Mouse (Mus musculus): ENCODE data around the gene Bclaf1. TPM values are rescaled to one million over a fixed set of nuclear protein-coding genes. Genes with fewer than 3 reads are reported as not detected.

Gene Bclaf1
- total RNA-seq (2021) = 10 to 100 TPM; 59.5 to 64.9 TPM

DNA sequence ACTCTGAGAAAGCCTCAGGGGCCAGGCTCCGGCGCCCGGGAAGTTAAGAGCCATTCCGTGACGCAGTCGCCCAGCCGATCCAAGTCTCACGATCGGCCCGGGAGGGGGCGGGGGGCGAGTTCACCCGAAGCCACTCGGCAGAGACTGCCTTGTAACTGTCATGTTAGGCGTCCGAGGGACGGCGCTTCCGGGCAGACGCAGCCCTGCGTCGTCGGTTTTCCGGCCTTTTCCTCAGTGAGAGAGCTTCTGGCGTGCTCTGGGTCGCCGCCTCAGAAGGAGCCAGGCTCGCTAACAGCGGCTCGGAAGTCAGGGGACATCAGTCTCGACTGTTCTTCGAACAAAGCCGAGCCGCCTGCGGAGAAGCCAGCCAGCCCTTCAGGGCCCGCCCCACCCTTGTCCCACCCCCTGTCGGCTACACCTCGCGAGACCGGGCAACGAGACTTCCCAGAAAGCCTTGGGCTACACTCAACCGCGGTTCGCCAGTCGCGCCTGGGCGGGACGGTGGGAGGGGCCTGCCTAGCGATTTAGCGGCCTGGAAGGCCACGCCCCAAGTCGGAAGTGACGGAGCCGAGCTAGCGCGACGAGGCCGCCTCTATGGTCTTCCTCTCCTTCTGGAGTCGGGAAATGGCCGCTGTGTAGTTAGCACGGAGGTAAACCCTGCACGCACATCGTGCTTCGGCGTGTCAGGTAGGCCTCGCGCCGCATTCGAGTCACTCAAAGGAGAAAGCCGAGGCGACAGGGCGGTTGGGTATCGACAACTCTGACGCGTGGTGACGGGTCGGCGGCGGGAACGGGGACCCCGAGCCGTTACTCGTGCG, at the start of gene Bclaf1:
Bclaf1 (plus strand) TSS at position 552 of the 818 bp plus-strand sequence.
- intact Hi-C loops (cut with DNase I) = loop anchor here (2.0 to 10.0 kb wide), 5 partner anchors 21 to 983 kb away; partner anchors contain the start of genes Ahi1, Hbs1l, Ifngr1 and Mtfr2
- peak; percentile 99 for DNase-seq

DNA sequence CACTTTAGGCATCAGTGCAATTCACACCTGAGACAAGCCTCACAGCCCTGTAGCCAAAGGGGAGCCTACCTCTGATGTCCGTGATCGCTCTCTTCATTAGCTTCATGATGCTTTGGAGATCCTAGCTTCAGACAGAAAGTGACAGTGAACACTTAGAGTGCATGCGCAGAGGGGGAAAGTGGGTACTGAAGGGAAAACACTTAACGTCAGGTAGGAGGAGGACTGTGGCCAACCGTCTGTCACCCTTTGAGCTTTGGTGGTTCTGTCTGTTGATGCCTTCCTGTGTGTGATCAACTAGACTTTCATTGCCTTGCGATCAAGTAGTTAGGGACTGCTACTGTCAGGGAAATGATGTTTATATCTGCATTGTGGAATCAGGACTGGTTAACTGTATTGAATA, 49.4 kb upstream of the Bclaf1 start:
- intact Hi-C loops (cut with DNase I) = no loop called here
- DNase-seq = no peak

DNA sequence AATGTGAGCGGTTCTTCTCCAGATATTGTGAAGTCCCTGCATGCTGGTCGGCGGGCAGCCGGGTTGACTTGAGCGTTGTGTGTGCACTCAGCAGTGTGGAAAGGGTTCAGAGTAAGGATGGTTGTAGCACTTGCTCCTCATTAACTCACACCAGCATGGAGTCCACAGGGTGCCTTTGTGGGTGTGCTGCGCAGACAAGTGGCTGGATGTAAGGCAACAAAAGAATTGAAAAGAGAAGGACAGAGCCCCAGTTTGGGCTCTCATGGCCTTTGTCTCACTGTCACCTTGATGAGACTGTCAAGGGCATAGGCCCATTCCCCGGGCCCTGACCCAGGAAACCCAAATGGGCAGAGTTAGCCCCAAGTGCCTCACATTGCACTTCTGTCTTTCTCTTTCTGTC, 47.8 kb upstream of the Bclaf1 start:
- no peak for DNase-seq
- intact Hi-C loops (cut with DNase I) = no loop called here

DNA sequence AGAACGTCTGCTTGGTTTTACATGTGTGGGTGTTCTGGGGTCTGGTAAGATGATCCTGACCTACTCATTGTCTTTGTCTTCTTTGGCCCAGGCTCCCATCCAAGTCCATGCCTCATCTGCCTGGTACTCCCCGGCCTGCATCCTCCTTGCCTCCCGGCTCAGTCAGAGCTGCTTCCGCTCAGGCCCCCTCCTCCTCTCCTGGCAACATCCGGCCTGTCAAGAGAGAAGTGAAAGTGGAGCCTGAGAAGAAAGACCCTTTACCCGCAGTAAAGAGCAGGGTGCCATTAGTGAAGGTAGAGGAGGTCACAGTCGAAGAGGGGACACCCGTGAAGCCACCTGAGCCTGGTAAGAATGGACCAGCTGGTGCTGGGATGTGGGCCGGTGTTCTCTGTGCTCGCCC, 45.2 kb upstream of the Bclaf1 start:
- intact Hi-C loops (cut with DNase I) = no loop called here
- DNase-seq = no peak

DNA sequence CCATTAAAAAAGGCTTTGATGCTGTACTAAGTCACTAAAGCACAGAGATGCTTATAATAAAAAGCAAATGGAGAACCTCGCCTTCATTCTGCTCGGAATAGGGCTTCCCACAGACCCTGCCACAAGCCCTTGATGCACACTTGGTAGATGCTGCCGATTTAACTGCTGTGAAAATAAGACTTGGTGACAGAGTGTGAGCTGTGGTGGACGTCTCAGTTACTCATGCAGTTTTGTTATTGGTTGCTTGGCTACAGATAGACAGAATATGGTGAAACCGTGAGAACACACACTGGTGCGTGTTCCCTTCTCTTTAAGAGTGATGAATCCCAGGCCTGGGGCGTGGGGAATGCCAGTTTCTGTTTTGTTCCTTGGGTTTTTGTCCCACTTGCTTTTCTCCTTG, 43.3 kb upstream of the Bclaf1 start:
- intact Hi-C loops (cut with DNase I) = no loop called here

DNA sequence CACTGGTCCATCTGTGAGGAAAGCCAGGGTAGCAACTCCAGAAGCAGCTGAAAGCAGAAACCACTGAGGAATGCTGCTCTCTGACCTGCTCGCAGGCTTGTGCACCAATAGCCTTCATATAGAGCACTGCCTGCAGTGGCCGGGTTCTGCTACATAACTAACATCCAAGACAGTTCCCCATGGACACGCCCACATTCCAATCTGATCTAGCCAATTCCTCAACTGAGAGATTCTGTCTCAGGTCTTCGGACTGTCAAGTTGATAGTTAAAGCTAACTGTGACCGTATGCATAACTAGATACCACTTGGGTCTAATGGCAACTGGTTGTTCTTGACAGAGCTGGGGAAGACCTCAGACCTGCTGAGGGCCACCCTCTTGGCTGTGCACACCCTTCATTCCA, 39.9 kb upstream of the Bclaf1 start:
- intact Hi-C loops (cut with DNase I) = no loop called here
- DNase-seq = no peak

More for the DNA sequence above, 43.3 kb upstream of the Bclaf1 start:
- DNase-seq = no peak

DNA sequence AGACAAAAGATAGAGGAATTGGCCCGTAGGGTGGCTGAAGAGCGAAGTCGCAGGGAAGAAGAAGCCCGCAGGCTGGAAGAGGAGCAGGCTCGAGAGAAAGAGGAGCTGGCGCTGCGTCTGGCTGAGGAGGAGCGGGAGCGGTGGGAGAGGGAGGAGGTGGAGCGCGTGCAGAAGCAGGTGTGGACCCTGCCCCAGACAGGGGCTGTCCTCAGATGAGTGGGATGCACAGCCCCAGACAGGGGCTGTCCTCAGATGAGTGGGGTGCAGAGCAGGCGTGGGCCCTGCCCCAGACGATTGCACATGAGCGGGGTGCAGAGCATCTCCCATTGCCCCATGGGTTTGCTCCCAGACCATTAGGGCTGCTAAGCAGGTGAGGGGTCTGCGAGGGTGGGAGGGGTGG, 39.0 kb upstream of the Bclaf1 start:
- DNase-seq = no peak
- intact Hi-C loops (cut with DNase I) = no loop called here

DNA sequence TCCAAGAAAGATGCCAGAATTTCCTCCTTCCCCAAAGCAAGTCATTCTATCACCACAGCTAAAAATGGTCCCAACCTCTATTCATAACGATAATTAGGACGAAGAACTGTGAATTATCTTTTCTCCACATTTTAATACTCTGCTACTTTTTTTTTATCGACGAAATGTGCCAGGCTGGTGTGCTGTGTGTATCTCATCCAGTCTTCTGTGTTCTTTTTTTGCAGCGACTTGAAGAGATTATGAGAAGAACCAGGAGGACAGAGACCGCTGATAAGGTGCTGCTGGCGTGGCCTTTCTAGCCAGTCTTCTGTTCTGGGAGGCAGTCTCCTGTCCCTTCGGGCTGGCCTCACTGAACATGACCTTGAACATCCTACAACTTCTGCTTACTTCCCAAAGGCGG, 38.2 kb upstream of the Bclaf1 start:
- intact Hi-C loops (cut with DNase I) = no loop called here

DNA sequence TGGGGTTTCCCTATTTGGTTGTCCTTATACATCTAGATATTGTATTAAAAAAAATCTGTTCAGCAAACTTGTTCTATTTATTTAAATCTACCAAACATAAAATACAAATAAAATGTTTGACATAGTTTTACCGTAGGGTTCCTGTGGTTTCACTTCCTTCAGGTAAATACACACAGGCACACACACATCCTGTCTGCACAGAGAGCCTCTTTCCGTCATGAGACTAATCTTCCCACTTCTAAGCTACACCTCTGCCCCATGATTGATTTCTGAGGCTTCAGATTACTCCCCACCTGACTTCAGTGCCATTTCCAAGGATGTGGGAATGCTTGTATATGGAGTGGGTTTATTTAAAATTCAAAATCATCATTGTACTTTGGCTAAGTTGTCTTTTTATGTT, 30.8 kb upstream of the Bclaf1 start:
- intact Hi-C loops (cut with DNase I) = no loop called here
- no peak for DNase-seq

More for the DNA sequence above, 38.2 kb upstream of the Bclaf1 start:
- DNase-seq = no peak

DNA sequence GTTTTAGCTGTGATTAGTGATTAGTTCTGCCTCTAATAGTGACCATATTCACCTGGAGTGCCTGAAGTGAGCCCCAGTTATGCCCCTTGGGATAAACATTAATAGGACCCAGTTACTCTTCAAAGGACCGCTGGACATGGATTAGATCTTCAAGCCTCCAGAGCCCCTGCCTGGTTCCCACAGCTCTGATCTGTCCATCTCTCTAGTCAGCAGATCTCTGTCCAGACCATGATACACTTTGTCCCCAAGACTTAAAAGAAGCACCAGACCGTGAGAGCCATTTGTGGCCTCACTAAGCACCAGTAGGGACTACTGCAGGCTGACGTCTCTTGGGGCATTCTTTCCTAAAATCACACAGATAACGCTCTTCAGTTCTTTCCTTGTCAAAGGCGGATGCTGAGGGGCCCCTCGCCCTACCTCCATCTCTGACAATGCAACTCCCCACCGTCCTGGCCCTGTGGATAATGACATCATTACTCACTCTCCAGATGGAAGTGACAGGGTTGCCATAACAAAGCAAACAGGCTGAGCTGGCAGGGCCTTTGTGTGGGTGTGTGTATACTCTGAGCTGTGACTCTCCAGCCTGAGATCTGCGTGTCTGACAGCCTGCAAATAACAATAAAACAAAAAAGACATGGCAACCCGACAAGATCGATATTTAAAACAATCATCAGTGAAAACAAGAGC, 26.8 kb upstream of the Bclaf1 start:
- DNase-seq = peak; percentile 17 to 34

DNA sequence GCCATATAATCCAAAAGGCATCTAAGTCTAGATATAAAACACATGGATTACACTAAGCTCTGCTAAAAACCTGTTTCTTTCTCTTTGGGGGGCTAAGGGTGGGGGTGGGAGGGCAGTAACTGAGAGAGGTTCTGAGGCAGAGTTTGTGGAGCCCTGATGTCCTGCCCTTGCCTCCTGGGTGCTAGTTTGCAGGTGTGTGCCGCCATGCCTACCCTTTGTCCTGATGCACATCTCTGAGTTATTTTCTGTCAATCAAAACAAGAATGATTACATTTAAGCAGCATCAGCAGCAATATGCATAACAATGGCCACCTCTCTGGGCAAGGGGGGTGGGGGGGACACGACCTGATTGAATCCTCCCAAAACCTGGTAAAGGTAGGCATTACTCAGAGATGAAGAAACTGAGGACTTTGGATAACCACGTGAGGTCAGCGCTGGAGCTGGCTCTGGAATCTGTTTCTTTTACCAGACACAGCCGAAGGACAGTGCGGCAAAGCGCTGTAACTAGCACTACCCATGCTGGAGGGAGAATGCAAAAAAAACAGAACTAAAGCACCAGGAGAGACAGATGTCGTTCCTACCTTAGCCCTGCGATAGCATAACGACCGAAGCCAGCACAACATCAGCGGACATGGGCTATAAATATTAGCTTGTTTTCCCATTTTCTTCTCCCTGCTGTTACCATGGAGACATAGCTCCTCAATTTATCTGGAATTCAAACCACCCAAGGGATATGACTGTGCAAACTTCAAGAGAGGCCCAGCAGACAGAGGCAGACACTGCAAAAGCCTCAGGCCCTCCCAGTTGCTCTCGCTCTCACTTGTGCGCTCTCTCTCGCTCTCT, 26.1 kb upstream of the Bclaf1 start:
- intact Hi-C loops (cut with DNase I) = no loop called here
- DNase-seq = peak in 1 of 2 experiments; percentile 21

More for the DNA sequence above, 26.8 kb upstream of the Bclaf1 start:
- intact Hi-C loops (cut with DNase I) = no loop called here

DNA sequence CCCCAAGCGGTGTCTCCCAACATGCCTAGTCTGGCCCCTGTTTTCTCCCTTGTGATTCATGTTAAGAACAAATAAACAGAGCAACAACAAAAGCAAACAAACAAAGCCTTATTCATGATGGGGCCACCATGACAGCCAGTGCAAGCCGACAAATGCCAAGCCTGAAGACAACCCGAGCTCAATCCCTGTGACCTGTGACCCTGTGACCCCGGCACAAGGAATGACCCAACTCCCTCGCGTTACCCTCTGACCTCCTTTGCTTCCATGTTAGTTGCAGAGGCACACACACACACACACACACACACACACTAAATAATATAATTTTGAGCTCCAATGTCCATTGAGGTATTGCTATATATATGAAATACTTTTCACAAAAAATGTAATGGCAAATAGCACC, 24.9 kb upstream of the Bclaf1 start:
- no peak for DNase-seq
- intact Hi-C loops (cut with DNase I) = no loop called here

DNA sequence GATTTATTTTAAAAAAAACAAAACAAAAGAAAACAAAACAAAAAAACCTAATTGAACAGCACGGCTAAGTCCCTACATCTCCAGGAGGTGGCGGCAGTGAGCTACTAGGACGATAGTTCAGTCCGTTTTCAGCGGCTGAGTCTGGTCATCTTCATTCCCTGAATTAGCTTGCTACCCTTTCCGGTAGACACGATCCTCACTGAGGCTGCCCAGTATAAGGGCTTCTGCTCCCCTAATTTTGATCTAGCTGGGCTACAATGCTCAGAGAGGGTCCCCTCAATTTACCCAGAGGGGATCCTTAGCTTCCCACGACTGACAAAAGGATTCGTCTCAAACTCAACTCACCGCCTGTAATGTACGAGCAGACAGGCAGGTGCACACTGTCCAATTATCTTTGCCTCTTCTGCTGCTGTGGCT, 21.8 kb upstream of the Bclaf1 start:
- peak; percentile 82 to 86 for DNase-seq
- intact Hi-C loops (cut with DNase I) = loop anchor here (2.0 to 5.0 kb wide), 3 partner anchors 22 to 657 kb away; partner anchors contain the start of gene Bclaf1

DNA sequence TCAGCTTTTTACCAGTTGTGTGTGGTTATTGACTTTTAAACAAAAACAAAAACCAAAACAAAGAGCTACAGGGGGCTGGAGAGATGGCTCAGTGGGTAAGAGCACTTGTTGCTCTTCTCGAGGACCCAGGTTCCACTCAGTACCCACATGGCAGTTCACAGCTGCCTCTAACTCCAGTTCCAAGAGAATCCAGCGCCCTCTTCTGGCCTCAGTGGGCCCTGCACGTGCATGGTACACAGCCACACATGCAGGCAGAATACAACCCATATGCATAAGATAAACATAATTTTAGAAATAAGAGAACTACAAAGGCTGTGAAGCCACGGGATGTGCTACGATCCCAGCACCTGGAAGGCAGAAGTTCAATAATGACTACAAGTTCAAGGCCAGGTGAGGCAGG, 16.3 kb upstream of the Bclaf1 start:
- intact Hi-C loops (cut with DNase I) = no loop called here
- no peak for DNase-seq

DNA sequence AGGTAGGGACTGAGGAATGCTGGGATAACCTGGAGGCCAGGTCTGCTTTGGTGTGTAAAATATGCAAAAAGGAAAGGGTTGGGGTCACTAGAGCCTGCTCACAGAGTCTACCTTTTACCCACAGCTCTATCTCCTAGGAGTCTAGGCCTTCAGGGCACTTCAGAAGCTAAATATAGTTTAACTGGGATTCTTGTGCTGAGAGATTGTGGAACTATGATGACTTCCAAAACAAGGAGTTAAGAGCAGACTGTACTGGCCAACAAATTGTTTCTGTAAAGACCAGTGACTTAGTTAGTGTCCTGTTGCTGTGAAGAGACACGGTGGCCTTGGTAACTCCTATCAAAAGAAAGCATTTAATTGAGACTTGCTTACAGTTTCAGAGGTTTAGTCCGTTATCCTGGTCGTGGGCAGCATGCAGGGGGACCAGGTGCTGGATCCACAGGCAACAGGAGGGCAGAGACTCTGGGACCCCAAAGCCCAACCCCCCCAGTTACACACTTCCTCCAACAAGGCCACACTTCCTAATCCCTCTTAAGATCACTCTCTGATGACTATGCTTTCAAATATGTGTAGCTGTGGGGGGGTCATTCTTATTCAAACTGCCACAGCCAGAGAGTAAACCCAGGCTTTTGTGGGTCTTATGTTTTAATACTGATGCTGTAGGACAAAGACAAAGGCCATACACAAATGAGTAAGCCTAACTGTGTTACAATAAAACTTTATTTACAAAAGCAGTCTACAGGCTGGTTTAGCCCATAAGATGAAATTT, 13.9 kb upstream of the Bclaf1 start:
- peak in 1 of 2 experiments; percentile 16 for DNase-seq
- intact Hi-C loops (cut with DNase I) = no loop called here

DNA sequence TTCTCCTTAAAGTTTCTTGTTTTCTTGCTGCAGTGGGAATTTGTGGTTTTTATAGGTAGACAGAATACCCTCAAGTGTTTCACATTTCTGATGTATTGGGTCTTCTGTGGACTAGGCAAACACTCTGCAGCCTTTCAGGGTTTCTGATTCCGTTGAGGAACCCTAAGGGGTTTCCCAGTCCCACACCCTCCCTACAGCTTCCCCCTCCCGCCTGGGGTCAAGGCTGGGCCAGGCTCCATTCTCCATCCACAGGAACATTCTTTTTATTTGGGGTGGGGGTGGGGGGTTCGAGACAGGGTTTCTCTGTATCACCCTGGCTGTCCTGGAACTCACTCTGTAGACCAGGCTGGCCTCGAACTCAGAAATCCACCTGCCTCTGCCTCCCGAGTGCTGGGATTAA, 13.2 kb upstream of the Bclaf1 start:
- DNase-seq = no peak
- intact Hi-C loops (cut with DNase I) = no loop called here

DNA sequence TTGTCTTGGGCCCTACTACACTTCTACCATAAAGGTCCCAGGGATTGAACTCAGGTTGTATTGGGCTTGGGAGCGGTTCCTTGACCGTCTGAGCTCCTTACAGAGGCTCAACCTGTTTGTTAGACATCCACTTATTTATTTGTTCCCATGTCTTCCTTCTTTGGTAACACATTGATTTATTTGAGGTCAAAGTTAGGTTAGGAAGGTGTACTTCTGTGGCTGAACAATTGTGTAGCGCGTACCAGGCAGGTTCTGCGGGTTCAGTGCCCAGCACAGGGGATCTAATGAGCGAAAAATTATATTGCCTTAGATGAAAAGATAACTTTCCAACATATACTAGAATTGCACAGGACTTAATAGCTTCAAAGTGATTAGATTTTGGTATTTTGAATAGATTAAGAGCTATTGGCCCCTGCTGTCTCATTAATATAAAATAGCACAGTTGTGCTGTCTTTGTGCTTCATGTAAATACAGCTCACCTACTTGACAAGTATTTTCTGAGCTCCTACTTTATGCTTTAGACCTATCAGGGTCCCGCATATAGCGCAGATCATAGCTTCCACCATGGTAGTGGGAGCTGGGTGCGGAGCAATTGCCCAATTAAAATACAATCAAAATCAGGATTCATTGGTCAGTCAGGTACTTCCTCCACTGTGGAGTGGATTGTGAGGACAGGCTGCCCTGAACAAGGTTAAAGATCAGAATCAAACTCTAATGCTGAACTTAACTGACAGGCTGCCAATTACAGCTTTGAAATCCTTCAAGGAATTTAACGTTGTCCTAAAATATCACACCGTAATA, 1.1 kb upstream of the Bclaf1 start:
- no peak for DNase-seq
- intact Hi-C loops (cut with DNase I) = loop anchor here (5.0 to 10.0 kb wide), 4 partner anchors 36 to 984 kb away; partner anchors contain the start of genes Ahi1, Hbs1l, Ifngr1 and Mtfr2

DNA sequence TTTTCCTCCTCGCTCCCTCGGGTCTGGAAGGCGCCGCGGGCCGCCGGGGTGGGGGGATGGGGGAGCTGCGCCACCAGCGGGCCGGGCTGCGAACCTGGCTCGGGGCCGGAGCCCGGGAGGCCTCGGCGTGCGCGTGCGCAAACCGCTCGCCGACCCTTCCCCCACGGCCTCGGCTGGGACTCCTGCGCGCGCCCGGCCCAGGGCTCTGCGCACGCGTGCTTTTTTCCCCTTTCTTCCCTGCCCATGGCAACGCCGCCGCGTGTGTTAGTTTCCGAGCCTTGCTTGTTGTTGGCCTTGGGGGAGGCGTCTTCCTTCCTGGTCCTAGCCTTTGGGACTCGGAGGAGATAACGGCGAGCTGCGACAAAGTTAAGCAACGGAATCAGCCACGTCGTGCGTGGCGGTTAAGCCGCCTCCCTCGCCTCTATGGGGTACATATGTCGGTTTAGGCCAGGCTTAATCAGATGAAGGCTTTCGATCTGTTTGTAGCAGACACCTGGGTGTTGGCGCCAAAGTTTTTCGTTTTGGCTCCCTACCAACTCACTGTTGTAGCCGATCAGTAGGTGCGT, 550 bp downstream of the Bclaf1 start:
- intact Hi-C loops (cut with DNase I) = loop anchor here (2.0 to 10.0 kb wide), 5 partner anchors 22 to 982 kb away; partner anchors contain the start of genes Ahi1, Hbs1l, Ifngr1 and Mtfr2
- peak; percentile 91 to 92 for DNase-seq

DNA sequence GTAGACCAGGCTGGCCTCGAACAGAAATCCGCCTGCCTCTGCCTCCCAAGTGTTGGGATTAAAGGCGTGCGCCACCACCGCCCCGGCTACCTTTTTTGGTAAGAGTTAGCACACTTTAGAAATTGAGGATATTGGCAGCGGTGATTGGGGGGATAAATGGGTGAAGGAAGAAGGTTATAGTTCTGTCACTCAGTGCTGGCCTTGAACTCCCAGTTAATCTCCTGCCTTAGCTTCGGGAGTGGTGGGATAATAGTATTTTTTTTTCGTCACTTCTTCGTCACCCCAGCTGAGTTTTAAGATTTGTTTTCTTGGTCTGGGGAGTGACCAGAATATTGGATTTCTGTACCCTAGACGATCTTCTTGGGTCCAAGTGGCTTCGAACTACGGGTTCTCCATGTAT, 1.2 kb downstream of the Bclaf1 start:
- no peak for DNase-seq
- intact Hi-C loops (cut with DNase I) = loop anchor here (2.0 to 10.0 kb wide), 5 partner anchors 23 to 981 kb away; partner anchors contain the start of genes Ahi1, Hbs1l, Ifngr1 and Mtfr2
